Mouse (Mus musculus) myocyte (in vitro differentiated cells): Measurements from ENCODE around the gene Gsk3a.

Source experiments
- CEBPB ChIP-seq: IDR thresholded peaks from 2 replicates; pipeline ENCODE4 v1.6.1; 2011; ENCODE audit warnings: mild to moderate bottlenecking, moderate library complexity; ENCODE audit not compliant: poor library complexity, insufficient read depth, severe bottlenecking
- MAX ChIP-seq: IDR thresholded peaks from one replicate; pipeline ENCODE4 v1.6.1; 2011; ENCODE audit warnings: low read depth, mild to moderate bottlenecking, control low read depth
- POLR2A ChIP-seq: IDR thresholded peaks from one replicate; pipeline ENCODE4 v1.6.1; 2011; ENCODE audit warnings: low read depth, mild to moderate bottlenecking, control low read depth, moderate library complexity; ENCODE audit not compliant: insufficient read length
- TCF3 ChIP-seq: IDR thresholded peaks from one replicate; pipeline ENCODE4 v1.6.1; 2011; ENCODE audit warnings: low read depth, control low read depth; ENCODE audit not compliant: insufficient read length
- USF1 ChIP-seq: IDR thresholded peaks from one replicate; pipeline ENCODE4 v1.6.1; 2011; ENCODE audit warnings: low read depth, mild to moderate bottlenecking, control low read depth, moderate library complexity

DNA sequence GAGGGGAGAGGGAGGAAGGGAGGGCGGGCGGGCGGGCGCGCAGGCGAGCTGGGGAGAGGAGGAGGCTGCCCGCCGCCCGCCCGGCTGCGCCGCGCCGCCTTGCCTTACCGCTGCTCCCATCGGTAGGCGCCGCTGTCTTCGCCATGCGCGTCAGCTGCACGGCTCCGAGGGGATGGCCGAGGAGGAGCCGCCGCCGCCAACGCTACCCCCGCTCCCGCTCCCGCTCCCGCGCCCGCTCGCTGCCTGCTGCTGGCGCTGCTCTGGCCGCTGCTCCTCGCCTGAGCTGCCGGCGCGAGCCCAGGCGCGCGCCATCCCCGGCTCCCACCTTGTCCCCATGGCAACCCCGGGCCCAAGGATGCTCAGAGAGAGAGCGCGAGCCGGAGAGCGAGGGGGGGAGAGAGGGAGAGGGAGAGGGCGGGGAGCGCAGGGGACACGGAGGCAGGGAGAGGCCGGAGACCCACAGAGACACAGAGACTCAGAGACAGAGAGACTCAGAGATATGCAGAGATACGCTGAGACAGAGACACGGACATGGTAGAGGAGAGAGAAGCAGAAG is 58.0 kb downstream of the Gsk3a start, which contains the start of gene Pou2f2:
- no peak for TF ChIP-seq POLR2A
- no peak for TF ChIP-seq USF1
- TF ChIP-seq TCF3: no peak
- no peak for TF ChIP-seq MAX
- TF ChIP-seq CEBPB: no peak
